Mouse (Mus musculus): ENCODE data around the gene Smug1. TPM values are rescaled to one million over a fixed set of nuclear protein-coding genes. Genes with fewer than 3 reads are reported as not detected.
A peak's percentile ranks its signal among the peaks of the same experiment; 100 is the strongest.

Gene Smug1
- polyA plus RNA-seq, 1 experiment from 2014 or later = 18.1 TPM

DNA sequence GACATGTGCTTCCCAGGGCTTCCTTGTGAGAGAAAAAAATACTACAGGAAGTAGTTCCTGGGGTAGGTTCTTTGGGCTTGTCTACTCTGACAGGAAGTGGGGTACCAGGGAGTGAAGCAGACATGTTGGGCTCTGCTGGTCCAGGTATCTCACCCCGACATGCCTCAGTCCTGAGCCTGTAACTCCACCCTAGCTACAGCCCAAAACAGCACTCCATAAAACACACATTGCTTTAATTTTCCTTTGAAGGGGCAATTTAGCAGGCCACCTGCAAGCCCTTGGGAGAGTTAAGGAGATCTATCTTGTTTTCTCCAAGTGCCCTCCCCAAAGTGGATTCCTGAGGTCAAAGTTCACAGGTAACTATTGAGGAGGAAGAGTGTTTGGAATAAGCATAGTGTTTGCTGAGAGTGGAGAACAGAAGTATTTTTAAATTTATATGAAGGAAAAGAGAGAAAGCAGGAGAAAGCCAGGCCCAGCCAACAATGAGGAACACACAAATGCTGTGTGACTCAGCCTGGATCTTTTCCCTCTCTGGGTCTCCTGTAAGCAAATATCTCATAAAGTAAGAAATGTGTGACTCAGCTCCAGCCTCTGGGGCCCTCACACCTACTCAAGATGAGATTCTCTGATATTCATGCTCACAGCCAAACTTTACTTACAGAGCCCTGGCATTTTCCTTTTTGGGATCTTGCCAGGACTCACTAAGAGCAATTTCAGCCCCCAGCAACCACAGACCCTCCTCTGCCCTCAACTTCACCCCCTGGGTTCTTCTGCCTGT lies 38.6 kb downstream of the Smug1 start:
- no peak for TF ChIP-seq CTCF (IDR thresholded peaks at IDR 0.05; ENCODE audit: low read depth)
- DNase-seq (peak; percentile 33), ATAC-seq (ENCODE audit: insufficient read depth) (no peak)
- H3K4me1 ChIP-seq (ENCODE audit: insufficient read depth) = peaks cover 8% of the 10 kb centered on the region
- no peaks in the 10 kb centered on the region for H3K36me3 ChIP-seq (ENCODE audit: insufficient read depth)
- WGBS = 37% methylated on average over 1 of the region's 1 CpGs
- 0 out of 2 replicates have a peak, but pooled peaks cover 9% of the 10 kb centered on the region for H3K27me3 ChIP-seq (ENCODE audit: insufficient read depth, low read length)
- no peak overlapping the region for H3K4me3 ChIP-seq (ENCODE audit: low read depth, low read length)
- H3K27ac ChIP-seq (ENCODE audit: low read depth) = no peak overlapping the region
- H3K9ac ChIP-seq = no peak overlapping the region
- H3K9me3 ChIP-seq (ENCODE audit: low read depth, low read length) = no peaks in the 10 kb centered on the region
- H3K4me2 ChIP-seq = no peak overlapping the region

DNA sequence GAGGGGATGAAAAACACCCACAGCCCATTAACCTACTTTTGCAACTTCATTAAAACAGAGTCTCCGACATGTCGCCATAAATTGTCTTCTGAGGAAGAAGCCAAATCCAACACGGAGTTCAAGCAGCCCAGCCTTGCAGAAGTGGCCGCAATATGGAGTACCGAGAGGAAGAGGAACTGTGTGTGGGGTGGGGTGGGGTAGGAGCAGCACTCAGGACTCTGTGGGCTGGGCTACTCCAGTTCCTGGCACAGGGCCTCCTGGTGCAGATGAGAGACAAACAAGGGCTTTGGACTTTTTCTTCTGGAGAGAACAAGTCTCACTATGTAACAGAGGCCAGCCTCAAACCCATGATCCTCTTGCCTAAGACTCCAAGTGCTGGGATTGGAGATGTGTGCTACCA lies 40.9 kb downstream of the Smug1 start:
- 52% methylated on average over 5 of the region's 5 CpGs for WGBS
- H3K4me3 ChIP-seq (ENCODE audit: low read depth, low read length) = no peak overlapping the region
- H3K36me3 ChIP-seq (ENCODE audit: insufficient read depth) = no peaks in the 10 kb centered on the region
- H3K4me1 ChIP-seq (ENCODE audit: insufficient read depth) = peaks cover 11% of the 10 kb centered on the region
- H3K27me3 ChIP-seq (ENCODE audit: insufficient read depth, low read length) = no peaks in the 10 kb centered on the region
- ATAC-seq (ENCODE audit: insufficient read depth) = no peak
- H3K27ac ChIP-seq (ENCODE audit: low read depth) = no peak overlapping the region
- DNase-seq = no peak
- H3K9ac ChIP-seq = no peak overlapping the region
- no peak for TF ChIP-seq CTCF (IDR thresholded peaks at IDR 0.05; ENCODE audit: low read depth)
- no peak overlapping the region for H3K4me2 ChIP-seq
- H3K9me3 ChIP-seq (ENCODE audit: low read depth, low read length) = no peaks in the 10 kb centered on the region

- H3K9me3 ChIP-seq (ENCODE audit: low read depth, low read length) = no peaks in the 10 kb centered on the region
- peaks cover 11% of the 10 kb centered on the region for H3K4me1 ChIP-seq (ENCODE audit: insufficient read depth)
- no peak overlapping the region for H3K27ac ChIP-seq (ENCODE audit: low read depth)
- H3K4me3 ChIP-seq (ENCODE audit: low read depth, low read length) = no peak overlapping the region
- no peak overlapping the region for H3K4me2 ChIP-seq
- 0 out of 2 replicates have a peak, but pooled peaks cover 8% of the 10 kb centered on the region for H3K27me3 ChIP-seq (ENCODE audit: insufficient read depth, low read length)
- TF ChIP-seq CTCF (IDR thresholded peaks at IDR 0.05; ENCODE audit: low read depth) = no peak
- H3K9ac ChIP-seq = no peak overlapping the region
- H3K36me3 ChIP-seq (ENCODE audit: insufficient read depth) = no peaks in the 10 kb centered on the region
- WGBS = 63% methylated on average over 1 of the region's 1 CpGs
- DNase-seq (no peak), ATAC-seq (ENCODE audit: insufficient read depth) (no peak)
Observed at GRCm38 (mm10) chr15:103124254-103124653, 42.6 kb downstream of the Smug1 start.

DNA sequence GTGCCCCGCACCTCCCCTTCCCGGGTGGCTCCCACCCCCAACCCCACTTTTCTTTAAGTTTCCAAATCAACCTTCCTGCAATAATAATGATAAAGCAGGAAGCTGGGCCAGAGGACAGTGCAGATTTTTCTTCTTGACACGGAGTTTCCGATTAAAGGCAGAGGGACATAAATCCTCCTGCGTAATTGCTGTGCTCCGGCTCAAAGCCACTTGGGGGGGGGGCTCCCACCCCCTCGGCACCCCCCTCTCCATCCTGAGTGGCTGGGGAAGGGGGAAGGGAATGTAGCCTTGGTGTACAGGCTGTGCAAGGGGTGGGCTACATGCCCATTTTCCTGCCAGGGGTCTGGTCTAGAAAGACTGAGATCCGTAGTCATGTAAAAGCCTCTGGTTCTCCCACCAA lies 43.5 kb downstream of the Smug1 start:
- peak; percentile 19; the same call in 1 of the 2 replicates for ATAC-seq (ENCODE audit: insufficient read depth)
- Histone ChIP-seq H3K36me3 (ENCODE audit: insufficient read depth) (no peaks in the 10 kb centered on the region), H3K9me3 (ENCODE audit: low read depth, low read length) (no peaks in the 10 kb centered on the region), H3K4me2 (no peak overlapping the region), H3K27ac (ENCODE audit: low read depth) (no peak overlapping the region), H3K4me3 (ENCODE audit: low read depth, low read length) (no peak overlapping the region), H3K9ac (no peak overlapping the region), H3K4me1 (ENCODE audit: insufficient read depth) (peaks cover 11% of the 10 kb centered on the region), H3K27me3 (ENCODE audit: insufficient read depth, low read length) (0 out of 2 replicates have a peak, but pooled peaks cover 8% of the 10 kb centered on the region)
- TF ChIP-seq CTCF (IDR thresholded peaks at IDR 0.05; ENCODE audit: low read depth) = no peak
- no peak for DNase-seq
- 35% methylated on average over 8 of the region's 8 CpGs for WGBS

GRCm38 (mm10) chr15:103122372-103122771 lies 44.5 kb downstream of the Smug1 start:
- Histone ChIP-seq H3K4me2 (no peak overlapping the region), H3K4me1 (ENCODE audit: insufficient read depth) (peaks cover 6% of the 10 kb centered on the region; the same call in 1 of the 2 replicates), H3K27me3 (ENCODE audit: insufficient read depth, low read length) (peaks cover 9% of the 10 kb centered on the region; the same call in 1 of the 2 replicates), H3K4me3 (ENCODE audit: low read depth, low read length) (no peak overlapping the region), H3K27ac (ENCODE audit: low read depth) (no peak overlapping the region), H3K9me3 (ENCODE audit: low read depth, low read length) (no peaks in the 10 kb centered on the region), H3K36me3 (ENCODE audit: insufficient read depth) (no peaks in the 10 kb centered on the region), H3K9ac (no peak overlapping the region)
- no peak for TF ChIP-seq CTCF (IDR thresholded peaks at IDR 0.05; ENCODE audit: low read depth)
- WGBS = 57% methylated on average over 2 of the region's 2 CpGs
- DNase-seq (no peak), ATAC-seq (ENCODE audit: insufficient read depth) (no peak)

- 0 out of 2 replicates have a peak, but pooled peaks have one; percentile 7 for TF ChIP-seq CTCF (IDR thresholded peaks at IDR 0.05; ENCODE audit: low read depth)
- H3K4me3 ChIP-seq (ENCODE audit: low read depth, low read length) = no peak overlapping the region
- H3K9ac ChIP-seq = no peak overlapping the region
- no peak overlapping the region for H3K27ac ChIP-seq (ENCODE audit: low read depth)
- no peaks in the 10 kb centered on the region for H3K9me3 ChIP-seq (ENCODE audit: low read depth, low read length)
- ATAC-seq (ENCODE audit: insufficient read depth) (no peak), DNase-seq (no peak)
- H3K4me2 ChIP-seq = no peak overlapping the region
- H3K27me3 ChIP-seq (ENCODE audit: insufficient read depth, low read length) = peaks cover 15% of the 10 kb centered on the region; the same call in 1 of the 2 replicates
- H3K4me1 ChIP-seq (ENCODE audit: insufficient read depth) = peaks cover 6% of the 10 kb centered on the region; the same call in 1 of the 2 replicates
- WGBS = 41% methylated on average over 5 of the region's 5 CpGs
- no peaks in the 10 kb centered on the region for H3K36me3 ChIP-seq (ENCODE audit: insufficient read depth)
Observed at GRCm38 (mm10) chr15:103121416-103121815, 45.5 kb downstream of the Smug1 start.

- Histone ChIP-seq H3K4me2 (no peak overlapping the region), H3K9ac (no peak overlapping the region), H3K27ac (ENCODE audit: low read depth) (no peak overlapping the region), H3K9me3 (ENCODE audit: low read depth, low read length) (no peaks in the 10 kb centered on the region), H3K27me3 (ENCODE audit: insufficient read depth, low read length) (peaks cover 15% of the 10 kb centered on the region; the same call in 1 of the 2 replicates), H3K4me3 (ENCODE audit: low read depth, low read length) (no peak overlapping the region), H3K4me1 (ENCODE audit: insufficient read depth) (peaks cover 6% of the 10 kb centered on the region; the same call in 1 of the 2 replicates), H3K36me3 (ENCODE audit: insufficient read depth) (no peaks in the 10 kb centered on the region)
- TF ChIP-seq CTCF (IDR thresholded peaks at IDR 0.05; ENCODE audit: low read depth) = no peak
- WGBS = 33% methylated on average over 11 of the region's 11 CpGs
- ATAC-seq (ENCODE audit: insufficient read depth) (no peak), DNase-seq (no peak)
Observed at GRCm38 (mm10) chr15:103120594-103120993, 46.3 kb downstream of the Smug1 start.
